Mouse (Mus musculus) ES-Bruce4 (cell line): Measurements from ENCODE around the gene Lamb3.

Experiments
- CTCF ChIP-seq: IDR thresholded peaks from one replicate; pipeline ENCODE4 v1.8.1; 2011; ENCODE audit warnings: low read depth, low read length
- EP300 ChIP-seq: IDR thresholded peaks from 2 replicates; pipeline ENCODE4 v1.6.1; 2011; ENCODE audit warnings: low read depth, low read length; ENCODE audit not compliant: insufficient read depth

DNA sequence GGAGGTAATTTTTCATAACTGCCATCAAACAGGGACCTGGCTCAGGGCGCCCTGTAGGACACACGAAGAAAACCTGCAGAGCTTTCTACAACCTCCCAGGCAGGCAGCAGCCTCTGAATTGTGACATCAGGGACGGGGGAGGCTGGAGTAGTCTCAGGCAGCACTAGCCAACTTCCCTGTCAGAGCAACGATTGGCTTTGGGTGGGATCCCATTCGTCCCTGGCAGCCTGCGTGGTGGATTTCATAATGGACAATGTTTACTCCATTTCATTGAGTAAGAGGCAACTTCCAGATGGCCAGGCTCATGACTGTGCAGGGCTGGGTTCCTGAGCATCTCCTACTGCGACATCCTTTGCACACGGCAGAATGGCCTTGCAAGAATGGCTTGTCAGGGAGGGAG is 34.7 kb downstream of the Lamb3 start:
- TF ChIP-seq CTCF, result no peak
- no peak for TF ChIP-seq EP300
